Mouse (Mus musculus): Measurements from ENCODE around the gene Gm9758.
"Not testable (repeated sequence)": the region's sequence is repeated elsewhere in the genome, so short reads cannot be mapped to it uniquely, and the experiment has no call there.

The Gm9758 gene

GRCm38 (mm10) chr5:14914799-14915198, at the start of gene Gm9758:
TSS of gene Gm9758 (minus strand) at chr5:14914899.
- not testable (repeated sequence) for DNase-seq (ENCODE audit: low read depth)

- DNase-seq (ENCODE audit: low read depth) = peak; percentile 42
Observed at GRCm38 (mm10) chr5:14963821-14964220, 49.1 kb upstream of the Gm9758 start.

- not testable (repeated sequence) for DNase-seq (ENCODE audit: low read depth)
Observed at GRCm38 (mm10) chr5:14961502-14961901, 46.8 kb upstream of the Gm9758 start.

GRCm38 (mm10) chr5:14955928-14956706, 41.4 kb upstream of the Gm9758 start:
- not testable (repeated sequence) for DNase-seq (ENCODE audit: low read depth)

GRCm38 (mm10) chr5:14953587-14953986, 38.9 kb upstream of the Gm9758 start:
- not testable (repeated sequence) for DNase-seq (ENCODE audit: low read depth)

GRCm38 (mm10) chr5:14952749-14953148, 38.0 kb upstream of the Gm9758 start:
- DNase-seq (ENCODE audit: low read depth) = not testable (repeated sequence)

- not testable (repeated sequence) for DNase-seq (ENCODE audit: low read depth)
Observed at GRCm38 (mm10) chr5:14951822-14952221, 37.1 kb upstream of the Gm9758 start.

GRCm38 (mm10) chr5:14947482-14948198, 32.9 kb upstream of the Gm9758 start:
- not testable (repeated sequence) for DNase-seq (ENCODE audit: low read depth)

- not testable (repeated sequence) for DNase-seq (ENCODE audit: low read depth)
Observed at GRCm38 (mm10) chr5:14945524-14945923, 30.8 kb upstream of the Gm9758 start.

- DNase-seq (ENCODE audit: low read depth) = not testable (repeated sequence)
Observed at GRCm38 (mm10) chr5:14941043-14941442, 26.3 kb upstream of the Gm9758 start.

GRCm38 (mm10) chr5:14938329-14938728, 23.6 kb upstream of the Gm9758 start, which contains the start of gene Speer4e:
TSS of gene Speer4e (minus strand) at chr5:14938429.
- DNase-seq (ENCODE audit: low read depth) = not testable (repeated sequence)

- DNase-seq (ENCODE audit: low read depth) = not testable (repeated sequence)
Observed at GRCm38 (mm10) chr5:14933721-14934120, 19.0 kb upstream of the Gm9758 start.

GRCm38 (mm10) chr5:14927047-14927446, 12.3 kb upstream of the Gm9758 start:
- DNase-seq (ENCODE audit: low read depth) = peak; percentile 24

- not testable (repeated sequence) for DNase-seq (ENCODE audit: low read depth)
Observed at GRCm38 (mm10) chr5:14914361-14914760, 338 bp downstream of the Gm9758 start.

GRCm38 (mm10) chr5:14903539-14903938, 11.2 kb downstream of the Gm9758 start:
- not testable (repeated sequence) for DNase-seq (ENCODE audit: low read depth)

- DNase-seq (ENCODE audit: low read depth) = no peak
Observed at GRCm38 (mm10) chr5:14892242-14892641, 22.5 kb downstream of the Gm9758 start.

GRCm38 (mm10) chr5:14885291-14885690, 29.4 kb downstream of the Gm9758 start:
- DNase-seq (ENCODE audit: low read depth) = not testable (repeated sequence)

Measured in NIH3T3 (cell line).